Mouse (Mus musculus) lung, adult 18-20 months (tissue): ENCODE results near the gene Slc16a2.
"Not testable (repeated sequence)": the region's sequence is repeated elsewhere in the genome, so short reads cannot be mapped to it uniquely, and the experiment has no call there.

Source experiments
- DNase-seq, 2 experiments: peaks; one replicate each; pipeline ENCODE4 v3.0.0; 2022; ENCODE audit warnings: mixed read lengths in 2 of 2

The Slc16a2 gene

DNA sequence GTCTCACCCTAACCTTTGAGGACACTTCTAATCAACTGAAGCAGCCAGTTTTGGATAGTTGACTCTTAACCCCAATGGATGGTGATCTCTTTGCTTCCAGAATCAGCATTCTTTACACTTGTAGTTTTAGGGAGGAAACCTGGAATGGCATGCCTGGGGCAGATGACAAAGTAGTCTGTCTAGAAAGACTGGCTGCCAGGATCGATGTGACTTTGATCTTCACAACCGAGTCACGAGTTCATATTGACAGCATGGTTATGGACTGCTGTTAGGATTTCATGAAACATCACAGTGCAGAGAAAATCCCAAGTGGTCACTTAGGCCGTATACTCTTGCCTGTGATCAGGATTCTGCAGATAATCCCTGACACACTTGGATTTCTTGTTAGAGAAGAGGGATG lies 88.7 kb downstream of the Slc16a2 start:
- no peak for DNase-seq

DNA sequence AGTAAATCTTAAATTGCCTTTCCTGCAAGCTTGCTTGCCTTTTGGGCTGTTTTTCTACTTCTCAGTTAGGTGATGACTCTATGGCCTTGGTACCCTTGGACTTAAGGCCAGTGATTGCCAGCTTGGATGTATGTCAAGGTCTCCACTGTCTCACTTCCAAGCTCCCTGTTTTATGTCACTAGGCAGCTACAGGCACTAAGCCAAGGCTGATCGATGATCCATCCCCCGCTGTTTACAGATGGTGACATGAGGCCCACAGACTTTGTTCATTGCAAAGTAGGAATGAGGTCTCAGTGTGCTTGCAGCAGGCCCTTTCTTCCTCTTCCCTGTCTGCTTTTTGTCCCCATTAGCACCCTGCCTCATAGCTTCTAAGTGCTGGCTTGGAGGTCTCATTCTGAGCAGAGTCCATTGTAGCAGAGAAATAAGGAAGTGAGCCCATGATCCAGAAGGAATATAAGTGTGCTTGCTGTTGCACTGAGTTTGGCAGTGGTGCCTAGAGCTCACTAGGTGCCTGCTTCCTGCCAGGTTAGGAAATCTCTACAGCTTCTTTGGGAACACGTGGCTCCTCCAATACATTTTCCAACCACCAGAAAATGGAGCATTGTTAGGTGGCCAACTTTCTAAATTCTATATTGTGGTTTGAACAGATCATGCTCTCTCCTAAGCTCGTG lies 89.6 kb downstream of the Slc16a2 start:
- no peak for DNase-seq

DNA sequence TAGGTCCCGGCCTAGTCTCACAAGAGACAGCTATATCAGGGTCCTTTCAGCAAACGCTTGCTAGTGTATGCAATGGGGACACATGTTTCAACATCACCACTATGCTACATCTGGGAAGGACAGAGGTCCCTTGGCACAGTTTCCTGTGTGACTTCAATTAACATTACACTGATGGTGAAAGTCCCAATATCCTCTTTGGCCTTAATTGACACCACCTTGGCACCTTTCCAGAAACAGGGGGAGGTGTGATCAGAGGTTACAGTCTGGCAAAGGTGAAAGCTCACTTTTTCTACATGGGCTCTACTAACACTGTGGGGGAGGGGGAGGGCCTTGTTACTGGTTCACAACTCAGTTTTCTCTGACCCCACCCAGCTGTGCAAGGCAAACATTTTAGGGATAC lies 99.3 kb downstream of the Slc16a2 start:
- no peak for DNase-seq

DNA sequence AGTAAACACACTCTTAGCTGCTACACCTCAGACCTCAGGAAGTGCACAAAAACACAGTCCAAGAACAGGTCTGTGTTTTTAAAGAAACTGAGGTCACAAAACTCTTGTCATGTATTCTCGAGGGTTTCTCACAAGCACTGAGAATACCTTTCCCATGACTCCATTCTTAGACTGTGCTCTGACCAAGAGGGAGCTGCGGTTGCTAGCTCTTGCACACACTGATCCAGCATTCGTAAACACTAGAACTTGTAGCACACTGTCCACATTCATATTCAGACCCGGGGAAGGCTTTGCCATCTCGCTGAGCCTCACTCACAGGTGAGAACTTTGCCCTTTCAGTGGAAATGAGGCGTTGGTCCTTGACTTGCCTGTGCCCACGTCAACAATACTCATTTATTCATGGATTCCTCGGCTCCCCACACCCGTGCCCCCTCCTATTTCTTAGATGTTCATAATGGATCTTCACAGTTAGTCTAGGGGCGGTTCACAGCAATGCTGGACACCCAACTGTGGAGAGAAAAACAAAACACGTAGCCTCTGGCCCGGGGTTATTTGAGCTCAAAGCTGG lies 102.1 kb downstream of the Slc16a2 start:
- DNase-seq: peak in 1 of 2 experiments; percentile 20

DNA sequence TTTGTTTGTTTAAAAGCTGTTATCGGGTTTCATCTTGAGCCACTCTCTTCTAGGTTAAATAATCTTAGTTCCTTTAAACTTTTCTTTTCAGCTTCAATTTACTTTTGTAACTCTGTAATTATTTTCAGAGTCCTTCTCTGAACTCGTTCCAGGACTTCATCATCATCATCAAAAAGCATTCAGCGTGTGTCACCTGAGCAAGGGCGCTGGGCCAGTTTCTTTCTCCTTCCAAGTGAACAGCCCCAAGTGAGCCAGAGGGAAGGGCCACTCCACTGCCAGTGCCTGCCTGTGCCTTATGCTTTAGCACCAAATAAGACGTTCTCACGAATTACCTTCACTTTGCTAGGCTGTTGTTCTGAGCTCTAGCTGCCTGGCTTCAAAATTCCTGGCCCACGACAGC lies 108.9 kb downstream of the Slc16a2 start:
- peak; percentile 27 to 38 for DNase-seq

DNA sequence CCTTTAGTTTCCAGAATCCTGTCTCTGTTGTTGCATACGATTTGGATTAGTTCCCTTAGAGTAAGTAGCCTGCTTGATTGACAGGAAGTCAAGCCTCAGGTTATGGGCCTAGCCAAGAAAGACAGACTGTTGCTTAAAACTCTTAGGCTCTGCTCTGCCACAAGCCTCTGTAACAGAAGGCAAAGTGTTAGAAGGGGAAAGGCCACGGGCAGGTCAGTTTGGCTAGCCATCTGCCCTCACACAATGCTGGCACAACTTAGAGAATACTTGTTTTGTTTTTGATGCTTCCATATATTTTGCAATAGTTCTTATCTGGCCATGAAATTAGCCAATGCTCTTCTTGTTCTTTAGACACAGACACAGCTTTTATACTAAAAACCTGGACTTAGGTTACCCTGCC lies 112.1 kb downstream of the Slc16a2 start:
- DNase-seq: no peak

DNA sequence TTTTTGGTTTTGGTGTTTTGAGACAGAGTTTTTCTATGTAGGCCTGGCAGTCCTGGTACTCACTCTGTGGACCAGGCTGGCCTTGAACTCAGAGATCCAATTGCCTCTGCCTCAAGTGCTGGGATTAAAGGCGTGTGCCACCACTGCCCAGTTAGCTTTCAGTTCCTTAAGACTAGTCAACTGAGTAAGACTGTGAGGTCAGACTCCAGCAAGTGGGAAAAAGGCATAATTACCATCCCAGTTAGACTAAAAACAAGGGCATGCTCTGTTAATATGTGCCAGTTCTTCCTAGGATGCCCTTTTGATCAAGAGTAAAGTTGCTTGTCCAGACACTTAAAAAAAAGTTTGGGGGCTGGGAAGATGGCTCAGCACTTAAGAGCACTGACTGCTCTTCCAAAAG lies 113.2 kb downstream of the Slc16a2 start:
- no peak for DNase-seq

DNA sequence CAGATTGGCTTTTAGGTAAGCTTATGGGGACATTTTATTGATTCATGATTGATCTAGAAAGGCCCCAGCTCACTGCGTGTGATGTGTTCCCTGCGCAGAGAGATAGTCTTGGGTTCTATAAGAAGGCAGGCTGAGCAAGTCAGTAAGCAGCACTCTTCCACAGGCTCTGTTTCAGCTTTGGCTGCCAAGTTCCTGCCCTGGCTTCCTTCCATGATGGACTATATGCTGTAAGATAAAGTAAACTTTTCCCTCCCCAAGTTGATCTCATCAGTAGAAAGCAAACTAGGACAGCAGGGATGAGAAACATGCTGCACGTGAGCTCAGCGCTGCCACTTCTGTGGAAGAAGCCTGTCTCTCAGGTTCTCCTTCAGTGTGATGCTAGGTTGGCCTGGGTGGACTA lies 117.2 kb downstream of the Slc16a2 start:
- no peak for DNase-seq

DNA sequence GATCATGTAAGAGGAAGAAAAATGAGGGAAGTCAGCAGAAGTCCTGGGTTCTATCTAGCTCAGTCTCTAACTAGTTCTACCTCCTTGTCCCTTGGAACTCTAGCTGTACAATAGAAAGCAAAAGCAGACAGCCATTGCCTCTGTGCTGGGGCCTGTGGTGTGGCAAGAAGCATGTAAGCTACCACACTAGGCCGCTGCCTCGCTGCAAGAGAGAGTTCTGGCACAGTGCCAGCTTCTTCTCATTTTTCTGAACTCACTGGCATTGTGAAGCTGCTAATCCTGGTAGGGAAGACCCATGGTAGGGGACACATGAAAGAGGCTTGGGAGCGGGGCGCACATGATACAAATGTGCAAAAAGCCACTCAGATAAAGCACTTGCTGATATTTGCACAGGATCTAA lies 117.8 kb downstream of the Slc16a2 start:
- DNase-seq: no peak

DNA sequence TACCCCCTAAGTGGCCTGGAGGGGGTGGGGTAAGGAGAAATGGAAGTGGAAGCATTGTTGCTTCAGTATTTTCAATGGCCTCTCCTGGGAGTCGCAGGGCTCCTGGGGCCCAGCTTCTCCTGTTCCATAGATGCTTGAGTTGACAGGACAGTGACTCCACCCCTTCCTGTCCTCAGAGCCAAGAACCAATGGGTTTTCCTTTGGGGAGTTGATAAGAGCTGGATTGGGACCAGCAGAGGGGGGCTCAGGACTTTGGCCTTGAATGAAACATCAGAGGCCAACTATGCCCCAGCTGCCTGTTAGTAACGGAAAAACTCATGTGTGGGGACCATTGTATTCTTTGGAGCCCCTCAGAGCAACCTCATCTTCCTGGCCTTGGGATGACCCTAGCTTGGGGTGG lies 124.0 kb downstream of the Slc16a2 start:
- DNase-seq: no peak

DNA sequence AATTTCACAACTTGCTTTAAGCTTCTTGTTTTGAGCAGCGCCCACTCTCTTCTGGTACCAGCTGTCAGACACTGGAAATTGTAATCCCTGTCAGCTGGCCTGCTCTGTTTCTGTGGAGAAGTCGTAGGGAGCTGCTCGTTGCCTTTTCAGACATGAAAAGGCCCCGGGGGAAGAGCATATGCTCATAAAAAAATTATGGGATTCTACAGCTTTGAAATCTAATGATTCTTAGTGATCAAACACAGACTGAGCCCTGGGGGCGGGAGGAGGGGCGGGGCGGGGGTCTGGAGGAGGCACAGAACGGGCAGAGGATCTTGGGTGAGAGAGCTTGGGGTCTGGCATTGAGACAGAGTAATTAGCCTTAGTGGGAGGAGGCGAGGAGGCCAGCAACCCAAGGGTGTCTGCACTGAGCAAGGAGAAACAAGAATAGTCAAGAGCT lies 125.7 kb downstream of the Slc16a2 start:
- DNase-seq: no peak

DNA sequence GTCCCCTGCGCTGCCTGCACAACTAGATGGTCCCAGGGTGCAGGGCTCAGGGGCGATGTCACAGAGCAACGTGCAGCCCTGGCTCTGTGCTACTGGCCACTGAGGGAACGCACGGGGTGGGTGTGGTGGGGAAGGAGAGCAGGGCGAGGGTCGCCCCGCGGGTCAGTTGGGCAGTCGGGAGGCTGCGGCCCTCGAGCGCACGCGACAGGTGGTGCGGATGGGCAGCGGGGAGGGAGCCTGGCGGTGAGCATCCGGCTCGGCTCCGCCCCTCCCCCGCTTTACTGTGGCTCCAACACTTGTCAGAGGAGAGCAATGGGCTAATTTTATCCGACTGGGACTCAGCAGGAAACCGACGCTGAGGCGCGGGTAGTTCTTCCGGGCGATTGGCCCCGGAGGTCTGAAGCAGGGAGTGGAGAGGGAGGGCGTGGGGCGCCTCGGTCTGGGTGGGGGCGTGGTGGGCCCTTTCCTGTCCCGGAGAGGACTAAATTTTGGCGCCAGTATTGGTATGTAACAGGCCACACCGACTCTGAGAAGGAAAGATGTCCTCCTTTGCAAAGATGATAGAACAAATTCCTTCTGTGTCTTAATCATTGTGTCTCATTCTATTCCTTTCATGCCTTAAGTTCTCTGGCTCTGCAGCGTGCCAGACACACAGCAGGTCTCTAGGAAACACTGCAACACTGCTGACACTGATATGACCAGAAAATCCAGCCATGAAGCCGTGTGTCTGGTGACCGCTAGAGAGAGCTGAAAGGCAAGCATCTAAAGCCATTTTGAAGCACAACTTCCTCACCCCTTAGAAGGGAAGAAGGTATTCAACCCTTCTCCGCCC lies 126.4 kb downstream of the Slc16a2 start:
- peak; percentile 42 to 58 for DNase-seq

DNA sequence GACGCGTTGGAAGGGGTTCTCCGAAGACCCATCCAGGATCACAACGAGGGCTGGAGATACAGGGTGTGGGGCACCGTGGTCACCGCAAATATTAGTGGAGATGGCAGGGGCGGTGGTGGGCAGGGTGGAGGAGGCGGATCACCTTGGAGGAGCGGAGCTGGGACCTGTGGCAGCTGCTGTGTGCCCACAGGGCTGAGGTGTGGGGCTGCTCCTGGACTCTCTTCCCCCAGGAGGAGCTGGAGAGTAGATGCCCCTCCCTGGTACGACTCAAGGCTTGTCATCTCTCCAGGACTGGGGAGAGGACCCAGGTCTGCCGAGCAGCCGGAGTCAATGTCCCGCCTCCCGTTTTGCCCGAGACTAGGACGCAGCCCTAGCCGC lies 127.0 kb downstream of the Slc16a2 start:
- no peak for DNase-seq

DNA sequence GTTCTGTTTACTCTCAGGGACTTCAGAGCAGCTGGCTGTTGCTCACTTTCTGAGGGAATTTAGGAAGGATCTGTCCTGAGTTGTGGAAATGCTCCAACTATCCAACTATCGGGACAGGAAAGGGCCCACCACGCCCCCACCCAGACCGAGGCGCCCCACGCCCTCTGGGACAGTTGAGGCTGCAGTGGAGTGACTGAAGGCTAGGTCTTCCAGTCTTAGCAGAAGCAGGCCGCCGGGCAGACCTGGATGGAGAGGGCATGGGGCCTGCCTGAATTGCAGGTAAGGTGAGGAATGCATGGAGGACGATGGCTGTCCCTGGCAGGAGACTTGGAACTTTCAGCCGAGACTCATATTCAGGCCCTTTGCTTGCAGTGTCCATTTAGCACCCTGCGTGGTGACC lies 127.4 kb downstream of the Slc16a2 start:
- DNase-seq: no peak

DNA sequence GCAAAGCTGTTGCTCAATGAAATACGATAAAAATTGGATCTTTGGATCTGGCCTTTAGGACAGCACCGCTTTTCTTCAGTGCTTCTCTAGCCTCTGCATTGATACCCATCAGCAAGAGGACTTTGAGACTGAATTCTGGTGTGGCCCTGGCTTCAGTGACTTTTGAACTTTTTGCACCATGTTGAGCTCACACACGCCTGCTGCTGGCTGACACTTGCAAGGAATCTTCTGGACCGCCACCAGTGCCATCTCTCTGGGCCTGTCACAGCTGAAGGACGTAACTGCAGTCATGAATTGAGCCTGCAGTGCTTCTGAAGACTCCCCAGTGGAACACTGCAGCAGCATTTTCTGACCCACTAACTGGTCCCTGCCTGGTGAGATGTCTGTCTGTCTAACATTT lies 128.9 kb downstream of the Slc16a2 start:
- no peak for DNase-seq

DNA sequence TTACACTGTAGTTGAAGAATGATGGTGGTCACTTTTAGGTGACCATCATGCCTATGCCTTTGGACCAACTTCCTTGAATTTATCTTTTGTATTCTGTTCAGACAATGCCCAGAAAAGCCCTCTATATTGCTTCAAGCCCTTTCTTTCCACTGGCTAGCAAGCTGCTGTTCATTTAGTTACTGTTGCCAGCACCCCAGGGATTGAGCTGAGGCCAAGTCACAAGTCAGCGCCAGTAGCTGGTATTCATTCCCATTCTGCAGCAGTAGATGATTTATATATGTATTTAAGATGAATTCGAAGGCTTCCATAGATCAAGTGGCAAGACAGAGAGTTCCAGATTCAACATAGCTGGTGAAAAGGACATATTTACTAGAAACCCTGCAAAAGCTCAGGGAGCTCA lies 133.2 kb downstream of the Slc16a2 start:
- no peak for DNase-seq

DNA sequence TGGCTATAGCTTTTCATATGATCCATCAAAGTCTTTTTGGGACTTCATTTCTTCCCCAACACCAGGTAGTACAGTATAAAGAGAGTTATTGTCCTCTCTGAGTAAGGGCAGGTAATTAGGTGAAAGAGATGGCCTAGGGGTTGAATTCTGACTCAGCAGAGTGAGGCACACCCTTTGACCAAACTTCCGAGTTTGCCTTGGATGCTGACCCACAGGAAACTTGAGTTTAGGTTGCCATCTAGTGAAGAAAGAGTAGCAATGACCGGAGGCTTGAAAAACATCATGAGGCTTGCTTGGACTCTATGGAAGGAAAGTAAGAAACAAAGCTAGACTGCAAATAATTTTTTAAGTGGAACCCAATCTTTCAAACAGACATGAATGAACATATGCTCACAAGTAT lies 147.1 kb downstream of the Slc16a2 start:
- DNase-seq: peak in 1 of 2 experiments; percentile 13

DNA sequence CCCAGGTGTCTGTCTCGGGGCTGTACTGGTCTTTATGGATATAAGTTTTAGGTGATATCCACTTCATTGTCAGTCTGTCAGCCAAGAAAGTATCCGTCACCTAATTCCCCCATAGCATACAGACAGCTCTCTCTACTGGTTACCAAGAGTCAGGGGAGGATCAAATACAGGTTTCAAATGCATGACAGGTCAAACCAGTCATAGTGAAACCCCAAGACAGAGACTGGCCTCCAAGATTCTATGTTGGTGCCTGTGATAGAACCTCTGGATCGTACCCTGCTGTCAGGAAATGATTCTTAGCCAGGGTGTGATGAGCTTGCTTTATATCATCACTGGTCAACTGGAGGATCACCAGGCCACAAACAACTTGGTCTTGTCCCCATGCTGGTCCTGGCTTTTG lies 148.0 kb downstream of the Slc16a2 start:
- no peak for DNase-seq

DNA sequence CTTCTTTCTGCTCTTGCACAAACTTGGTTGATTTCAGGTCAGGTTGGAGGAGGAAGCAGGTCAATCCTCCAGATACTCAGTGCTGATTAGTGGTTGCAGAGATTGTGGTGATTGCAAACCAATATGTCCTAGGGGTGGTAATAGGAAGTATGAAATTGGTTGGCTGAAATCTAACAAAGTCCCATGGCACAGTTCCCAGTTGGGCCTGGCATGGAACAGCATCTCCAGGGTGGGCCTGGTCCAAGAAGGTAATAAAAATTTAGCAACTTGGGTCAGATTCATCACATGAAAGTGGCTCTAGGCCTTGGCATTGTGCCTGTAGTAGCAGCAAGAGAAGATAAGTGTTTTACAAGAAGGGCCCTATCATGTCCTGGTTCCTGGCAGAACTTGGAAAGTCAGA lies 151.5 kb downstream of the Slc16a2 start:
- no peak for DNase-seq

DNA sequence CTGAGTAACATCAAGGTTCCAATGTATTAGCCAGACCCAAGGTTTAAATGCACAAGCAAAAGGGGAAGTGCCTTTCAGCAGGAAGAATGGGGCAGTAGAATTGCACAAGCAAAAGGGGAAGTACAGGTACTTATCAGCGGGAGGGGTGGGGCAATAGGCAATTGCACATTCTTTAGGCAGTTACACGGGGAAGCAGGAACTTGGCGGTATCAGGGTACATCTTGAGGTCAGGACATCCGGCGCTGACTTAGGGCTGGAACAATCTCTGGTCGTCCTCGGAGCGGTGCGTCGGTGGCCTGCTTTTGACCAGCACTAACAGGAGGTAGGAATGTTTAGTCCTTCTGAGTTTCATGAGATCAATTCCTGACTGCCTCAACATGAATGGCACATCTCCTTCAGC lies 157.3 kb downstream of the Slc16a2 start:
- DNase-seq: not testable (repeated sequence)

DNA sequence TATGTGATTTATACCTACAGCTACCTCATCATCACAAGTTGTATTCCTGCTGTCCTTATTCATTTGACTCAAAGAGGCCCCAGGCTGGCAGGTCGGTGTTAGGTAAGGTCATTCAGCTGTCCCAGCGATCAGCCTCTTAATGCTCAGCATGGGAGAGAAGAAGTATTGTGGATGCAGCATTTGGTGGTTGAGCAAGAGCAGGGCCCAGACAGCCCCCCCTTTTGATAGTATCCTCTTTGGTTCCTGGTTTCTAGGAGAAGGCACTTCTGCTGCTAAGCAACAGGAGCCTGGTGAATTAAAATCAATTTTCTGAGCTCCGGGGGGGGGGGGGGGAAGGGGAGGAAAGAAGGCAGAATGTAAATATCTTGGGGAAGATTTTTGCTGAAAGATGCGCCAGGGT lies 162.8 kb downstream of the Slc16a2 start:
- no peak for DNase-seq

DNA sequence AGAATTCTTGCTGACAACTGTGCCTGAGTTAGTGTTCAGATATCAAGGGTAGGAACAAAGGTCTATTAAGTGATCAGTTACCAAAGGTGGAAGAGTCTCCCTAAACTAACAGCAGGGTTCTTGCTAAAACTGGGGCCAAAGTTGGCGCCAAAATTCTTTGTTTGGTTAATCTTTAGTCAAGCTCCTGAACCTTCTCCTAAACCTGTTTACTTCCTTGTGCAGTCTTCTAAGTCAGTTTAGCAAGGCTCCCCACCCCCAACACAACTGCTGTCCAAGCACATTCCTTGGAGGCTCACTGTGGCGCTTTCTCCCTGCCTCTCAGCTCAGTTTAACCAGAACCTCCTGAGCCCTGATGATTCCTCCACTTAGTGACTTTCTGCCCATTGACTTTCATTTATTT lies 168.8 kb downstream of the Slc16a2 start:
- DNase-seq: peak in 1 of 2 experiments; percentile 12

DNA sequence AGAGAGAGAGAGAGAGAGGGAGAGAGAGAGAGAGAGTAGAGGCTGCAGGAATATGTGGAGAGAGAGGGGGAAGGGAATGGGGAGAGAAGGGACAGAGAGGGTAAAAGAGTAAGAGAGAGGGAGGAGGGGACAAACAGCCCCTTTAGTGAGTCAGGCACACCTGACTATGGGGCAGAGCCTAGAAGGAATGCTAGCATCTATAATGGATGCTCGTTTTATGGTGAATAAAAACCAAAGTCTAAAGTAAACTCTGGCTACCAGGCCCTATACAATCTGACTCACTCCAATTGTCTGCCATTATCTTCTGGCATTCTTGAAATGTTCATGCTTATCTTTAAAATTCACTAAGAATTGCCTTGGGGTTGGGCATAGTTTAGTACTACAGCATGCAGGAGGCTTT lies 169.7 kb downstream of the Slc16a2 start:
- no peak for DNase-seq
